Mouse (Mus musculus) lung, postnatal 0 days (tissue): ENCODE results near the gene Golph3l. TPM values are rescaled to one million over a fixed set of nuclear protein-coding genes. Genes with fewer than 3 reads are reported as not detected.

Experiments used
- ATAC-seq: fragments of 200-750 bp; cut with Nextera tagmentation; 2 replicates; pipeline ENCODE4 v1.8.0; 2017; ENCODE audit warnings: moderate library complexity
- DNase-seq: peaks from one replicate; pipeline ENCODE4 v3.0.0-alpha.2; 2016; ENCODE audit warnings: low spot score
- H3K27ac ChIP-seq: fragments of 300-500 bp; sonication (generic); 2 replicates; pipeline ENCODE4 v1.5.1; 2014; ENCODE audit warnings: antibody characterized with exemption, mild to moderate bottlenecking, low read length, mixed read lengths
- H3K27me3 ChIP-seq: fragments of 300-500 bp; sonication (generic); replicated peaks from 2 replicates; pipeline ENCODE4 v1.6.1; 2014; ENCODE audit warnings: low read length, mixed read lengths; ENCODE audit not compliant: insufficient read depth
- H3K36me3 ChIP-seq: fragments of 300-500 bp; sonication (generic); 2 replicates; pipeline ENCODE4 v1.6.1; 2014; ENCODE audit warnings: low read length, mixed read lengths; ENCODE audit not compliant: insufficient read depth
- H3K4me1 ChIP-seq: fragments of 300-500 bp; sonication (generic); 2 replicates; pipeline ENCODE4 v1.6.1; 2014; ENCODE audit warnings: antibody characterized with exemption, low read depth, low read length, mixed read lengths; ENCODE audit not compliant: insufficient read depth
- H3K4me2 ChIP-seq: fragments of 300-500 bp; sonication (generic); replicated peaks from 2 replicates; pipeline ENCODE4 v1.6.1; 2014; ENCODE audit warnings: low read depth, mild to moderate bottlenecking, low read length, moderate library complexity, mixed read lengths
- H3K4me3 ChIP-seq: fragments of 300-500 bp; sonication (generic); 2 replicates; pipeline ENCODE4 v1.5.1; 2014; ENCODE audit warnings: low read depth, low read length
- H3K9ac ChIP-seq: fragments of 300-500 bp; sonication (generic); replicated peaks from 2 replicates; pipeline ENCODE4 v1.6.1; 2014; ENCODE audit warnings: low read depth, mild to moderate bottlenecking
- H3K9me3 ChIP-seq: fragments of 300-500 bp; sonication (generic); 2 replicates; pipeline ENCODE4 v1.6.1; 2016; ENCODE audit warnings: low read length, mixed read lengths
- CTCF ChIP-seq: IDR thresholded peaks from 2 replicates; pipeline ENCODE4 v1.5.1; 2016; ENCODE audit warnings: antibody characterized with exemption, mild to moderate bottlenecking
- EP300 ChIP-seq: IDR thresholded peaks from 2 replicates; pipeline ENCODE4 v1.6.1; 2016; ENCODE audit warnings: antibody characterized with exemption, mild to moderate bottlenecking, control low read depth
- WGBS: fragments of 180-500 bp; shearing (Covaris S2); extraction: QIAGEN DNeasy Blood & Tissue Kit; methylation state at CpG from one replicate; pipeline ENCODE4 v1.1.7; 2014; 5-methylcytosine and 5-hydroxymethylcytosine counted together
- polyA plus RNA-seq: library from polyadenylated mRNA; unstranded; fragments of >200 nt; fragmentation: Nextera tagmentation; extraction: Ambion mirVana; gene quantifications from 2 replicates; pipeline ENCODE4 v1.2.1, GENCODE M21; 2015

The Golph3l gene
- polyA plus RNA-seq, 1 experiment from 2014 or later = 23.1 TPM

GRCm38 (mm10) chr3:95666124-95666844, 77.5 kb downstream of the Golph3l start:
- no peaks in the 10 kb centered on the region for H3K9me3 ChIP-seq
- ATAC-seq (peak; percentile 74), DNase-seq (peak; percentile 96)
- whole genome bisulfite sequencing = 21% methylated on average over 6 of the region's 6 CpGs
- peaks cover 59% of the 10 kb centered on the region for H3K4me1 ChIP-seq
- no peak overlapping the region for H3K4me3 ChIP-seq
- H3K27me3 ChIP-seq = no peaks in the 10 kb centered on the region
- H3K4me2 ChIP-seq = 0 out of 2 replicates have a peak overlapping the region, but pooled peaks have one; percentile 3
- TF ChIP-seq EP300 (peak; percentile 99), CTCF (no peak)
- peaks cover 18% of the 10 kb centered on the region; the same call in 1 of the 2 replicates for H3K36me3 ChIP-seq
- H3K27ac ChIP-seq = peak overlapping the region; percentile 90
- H3K9ac ChIP-seq = no peak overlapping the region

- H3K27ac ChIP-seq = peak overlapping the region; percentile 90
- no peaks in the 10 kb centered on the region for H3K9me3 ChIP-seq
- 24% methylated on average over 4 of the region's 4 CpGs for WGBS
- H3K9ac ChIP-seq = peak overlapping the region; percentile 6
- no peak for TF ChIP-seq EP300
- TF ChIP-seq CTCF = no peak
- ATAC-seq = no peak
- peaks cover 11% of the 10 kb centered on the region; the same call in 1 of the 2 replicates for H3K36me3 ChIP-seq
- no peak for DNase-seq
- no peak overlapping the region for H3K4me3 ChIP-seq
- peak overlapping the region; percentile 3 for H3K4me2 ChIP-seq
- H3K27me3 ChIP-seq = no peaks in the 10 kb centered on the region
- H3K4me1 ChIP-seq = peaks cover 63% of the 10 kb centered on the region
Measured at GRCm38 (mm10) chr3:95667521-95667920, 78.8 kb downstream of the Golph3l start.

GRCm38 (mm10) chr3:95668026-95668425, 79.3 kb downstream of the Golph3l start:
- WGBS = 16% methylated on average over 7 of the region's 7 CpGs
- peaks cover 7% of the 10 kb centered on the region; the same call in 1 of the 2 replicates for H3K36me3 ChIP-seq
- no peaks in the 10 kb centered on the region for H3K27me3 ChIP-seq
- H3K4me1 ChIP-seq = peaks cover 63% of the 10 kb centered on the region
- TF ChIP-seq CTCF = no peak
- TF ChIP-seq EP300 = peak; percentile 86
- peak overlapping the region; percentile 90 for H3K27ac ChIP-seq
- peak; percentile 73 for ATAC-seq
- peak overlapping the region; percentile 3 for H3K4me2 ChIP-seq
- H3K9ac ChIP-seq = peak overlapping the region; percentile 6
- H3K9me3 ChIP-seq = no peaks in the 10 kb centered on the region
- no peak overlapping the region for H3K4me3 ChIP-seq
- peak; percentile 96 for DNase-seq

Other genes starting within 250 kb of the Golph3l start
- gene Setdb1, start 231.7 kb upstream of the Golph3l start, polyA plus RNA-seq = 11.5 and 13.2 TPM in 2 replicates
- gene 4930558C23Rik, start 186.1 kb upstream of the Golph3l start, polyA plus RNA-seq = 0.23 and 0.45 TPM in 2 replicates
- 22.7 and 27.0 TPM in 2 replicates for gene Arnt, start 154.5 kb upstream of the Golph3l start, polyA plus RNA-seq
- 8.2 and 8.8 TPM in 2 replicates for gene Ctsk, start 89.7 kb upstream of the Golph3l start, polyA plus RNA-seq
- gene Ctss, start 62.1 kb upstream of the Golph3l start, polyA plus RNA-seq = 109 and 115 TPM in 2 replicates
- gene Hormad1, start 29.3 kb upstream of the Golph3l start, polyA plus RNA-seq = not detected in 2 replicates
- 48.2 and 52.0 TPM in 2 replicates for gene Ensa, start 36.1 kb downstream of the Golph3l start, polyA plus RNA-seq
- gene Mcl1, start 69.9 kb downstream of the Golph3l start, polyA plus RNA-seq = 99.6 and 101 TPM in 2 replicates
- gene Adamtsl4, start 99.0 kb downstream of the Golph3l start, polyA plus RNA-seq = 11.8 and 13.2 TPM in 2 replicates
- 94.3 and 107 TPM in 2 replicates for gene Ecm1, start 150.6 kb downstream of the Golph3l start, polyA plus RNA-seq
- 18.5 and 19.3 TPM in 2 replicates for gene Tars2, start 171.3 kb downstream of the Golph3l start, polyA plus RNA-seq
- gene Rprd2, start 229.9 kb downstream of the Golph3l start, polyA plus RNA-seq = 12.9 and 14.0 TPM in 2 replicates